Mouse (Mus musculus) kidney, adult 8-10 months (tissue): Measurements from ENCODE around the gene Gm4450.
"Not testable (repeated sequence)": the region's sequence is repeated elsewhere in the genome, so short reads cannot be mapped to it uniquely, and the experiment has no call there.

Experiments used
- DNase-seq, 2 experiments: peaks; one replicate each; pipeline ENCODE4 v3.0.0; 2022

Gm4450 gene

GRCm38 (mm10) chr3:98457026-98457425, at the start of gene Gm4450:
TSS of gene Gm4450 (minus strand) at chr3:98457126.
- not testable (repeated sequence) for DNase-seq

GRCm38 (mm10) chr3:98497401-98497800, 40.5 kb upstream of the Gm4450 start:
- not testable (repeated sequence) for DNase-seq

GRCm38 (mm10) chr3:98496762-98497161, 39.8 kb upstream of the Gm4450 start:
- DNase-seq, result not testable (repeated sequence)

- not testable (repeated sequence) for DNase-seq
Measured at GRCm38 (mm10) chr3:98495055-98495454, 38.1 kb upstream of the Gm4450 start.

GRCm38 (mm10) chr3:98494184-98494583, 37.3 kb upstream of the Gm4450 start:
- not testable (repeated sequence) for DNase-seq

GRCm38 (mm10) chr3:98471499-98471898, 14.6 kb upstream of the Gm4450 start:
- not testable (repeated sequence) for DNase-seq

- DNase-seq, result not testable (repeated sequence)
Measured at GRCm38 (mm10) chr3:98471057-98471456, 14.1 kb upstream of the Gm4450 start.

- DNase-seq, result not testable (repeated sequence)
Measured at GRCm38 (mm10) chr3:98469323-98469722, 12.4 kb upstream of the Gm4450 start.

- DNase-seq, result not testable (repeated sequence)
Measured at GRCm38 (mm10) chr3:98453786-98454185, 3.1 kb downstream of the Gm4450 start.

GRCm38 (mm10) chr3:98443924-98444323, 13.0 kb downstream of the Gm4450 start:
- DNase-seq, result not testable (repeated sequence)

- DNase-seq, result peak in 1 of 2 experiments; percentile 37
Measured at GRCm38 (mm10) chr3:98443149-98443779, 13.7 kb downstream of the Gm4450 start.

GRCm38 (mm10) chr3:98442245-98442644, 14.7 kb downstream of the Gm4450 start:
- DNase-seq, result not testable (repeated sequence)

GRCm38 (mm10) chr3:98435030-98435429, 21.9 kb downstream of the Gm4450 start:
- no peak for DNase-seq

GRCm38 (mm10) chr3:98434088-98434816, 22.7 kb downstream of the Gm4450 start:
- DNase-seq, result no peak

GRCm38 (mm10) chr3:98428928-98429525, 27.9 kb downstream of the Gm4450 start:
- no peak for DNase-seq

GRCm38 (mm10) chr3:98428449-98428775, 28.5 kb downstream of the Gm4450 start:
- DNase-seq, result no peak

GRCm38 (mm10) chr3:98427600-98428448, 29.1 kb downstream of the Gm4450 start:
- peak; percentile 77 to 80 for DNase-seq

GRCm38 (mm10) chr3:98427260-98427599, 29.7 kb downstream of the Gm4450 start:
- DNase-seq, result no peak

- DNase-seq, result no peak
Measured at GRCm38 (mm10) chr3:98426749-98427148, 30.2 kb downstream of the Gm4450 start.

- no peak for DNase-seq
Measured at GRCm38 (mm10) chr3:98422926-98423325, 34.0 kb downstream of the Gm4450 start.

- DNase-seq, result peak; percentile 78 to 88
Measured at GRCm38 (mm10) chr3:98419786-98420070, 37.2 kb downstream of the Gm4450 start.

- peak; percentile 49 to 50 for DNase-seq
Measured at GRCm38 (mm10) chr3:98418991-98419785, 37.7 kb downstream of the Gm4450 start.
